Mouse (Mus musculus) embryo, embryonic 11 days (tissue): Measurements from ENCODE around the gene Olfr231.

ENCODE experiments used
- DNase-seq: peaks from one replicate; pipeline ENCODE4 v3.0.0-alpha.2; 2015

The Olfr231 gene

GRCm38 (mm10) chr1:174121062-174121461 is at the start of gene Olfr231:
Gene Olfr231 (minus strand): TSS chr1:174121162.
- no peak for DNase-seq

DNA sequence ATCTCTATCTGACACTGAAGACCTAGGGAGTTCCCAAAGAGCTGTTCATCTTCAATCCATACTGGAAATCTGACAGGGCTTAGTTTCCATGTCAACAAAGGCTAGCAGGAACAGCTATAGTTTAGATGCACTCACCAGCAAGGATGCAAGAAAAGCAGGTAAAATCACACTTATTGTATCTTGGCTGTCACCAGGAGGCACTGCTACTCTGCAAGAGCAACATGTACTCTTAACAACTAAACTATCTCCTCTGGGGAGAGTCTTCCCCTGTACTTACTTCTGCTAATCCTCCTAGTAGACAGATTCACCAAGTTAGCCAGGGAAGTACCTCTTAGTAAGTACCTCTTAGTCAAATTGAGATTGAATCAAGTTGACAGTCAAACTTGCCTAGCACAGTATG is 48.1 kb upstream of the Olfr231 start:
- DNase-seq: no peak

DNA sequence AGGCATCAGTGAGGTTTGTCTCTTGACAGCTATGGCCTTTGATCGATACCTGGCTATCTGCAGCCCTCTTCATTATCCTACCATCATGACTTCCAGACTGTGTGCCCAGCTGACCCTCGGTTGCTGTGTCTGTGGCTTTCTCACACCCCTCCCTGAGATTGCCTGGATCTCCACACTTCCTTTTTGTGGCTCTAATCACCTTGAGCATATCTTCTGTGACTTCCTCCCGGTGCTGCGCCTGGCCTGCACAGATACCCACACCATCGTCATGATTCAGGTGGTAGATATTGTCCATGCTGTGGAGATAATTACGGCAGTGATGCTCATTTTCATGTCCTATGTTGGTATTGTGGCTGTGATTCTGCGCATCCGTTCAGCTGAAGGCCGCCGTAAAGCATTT is 38.1 kb upstream of the Olfr231 start:
- no peak for DNase-seq

GRCm38 (mm10) chr1:174158512-174158911 is 37.5 kb upstream of the Olfr231 start:
- no peak for DNase-seq

- DNase-seq: no peak
Measured at GRCm38 (mm10) chr1:174157622-174158021, 36.7 kb upstream of the Olfr231 start.

DNA sequence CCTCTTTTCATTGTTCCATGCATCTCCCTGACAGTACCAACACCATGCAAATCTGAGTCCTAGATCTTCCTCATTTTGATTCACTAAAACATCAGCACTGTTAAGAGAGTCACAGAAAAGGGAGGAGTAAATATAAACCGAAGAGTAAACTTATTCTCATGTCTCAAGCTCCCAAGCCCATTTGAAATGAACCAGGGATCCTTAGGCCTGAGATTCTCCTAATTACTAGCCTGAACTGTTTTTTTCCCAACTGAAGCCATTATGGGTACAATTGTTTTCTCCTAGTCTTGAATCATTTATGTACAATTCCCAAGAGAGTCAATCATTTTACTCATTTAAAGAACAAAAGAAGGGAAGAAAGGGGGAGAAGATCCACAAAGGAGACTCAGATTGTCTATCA is 34.4 kb upstream of the Olfr231 start, which contains the start of gene Olfr420:
TSS of gene Olfr420 (plus strand) at position 301 of the 400 bp plus-strand sequence.
- no peak for DNase-seq

DNA sequence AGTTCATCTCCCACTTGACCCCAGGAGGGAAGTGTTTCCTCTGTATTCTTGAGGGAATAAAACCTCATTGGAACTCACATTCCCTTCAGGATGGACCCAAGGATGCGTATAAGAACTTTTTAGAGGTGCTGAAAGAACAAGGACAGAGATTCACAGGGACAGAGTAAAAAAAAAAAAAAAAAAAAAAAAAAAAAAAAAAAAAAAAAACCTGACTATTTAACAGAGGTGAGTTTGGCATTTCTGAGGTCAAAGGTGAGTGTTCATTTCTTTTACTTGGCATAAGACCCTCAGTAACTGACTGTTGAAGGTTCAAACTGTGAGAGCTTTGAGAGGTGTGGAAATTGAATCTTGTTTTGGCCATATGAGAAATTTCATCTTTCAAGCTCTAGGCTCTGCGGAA is 28.3 kb upstream of the Olfr231 start:
- no peak for DNase-seq

GRCm38 (mm10) chr1:174146696-174147095 is 25.7 kb upstream of the Olfr231 start:
- DNase-seq: no peak

DNA sequence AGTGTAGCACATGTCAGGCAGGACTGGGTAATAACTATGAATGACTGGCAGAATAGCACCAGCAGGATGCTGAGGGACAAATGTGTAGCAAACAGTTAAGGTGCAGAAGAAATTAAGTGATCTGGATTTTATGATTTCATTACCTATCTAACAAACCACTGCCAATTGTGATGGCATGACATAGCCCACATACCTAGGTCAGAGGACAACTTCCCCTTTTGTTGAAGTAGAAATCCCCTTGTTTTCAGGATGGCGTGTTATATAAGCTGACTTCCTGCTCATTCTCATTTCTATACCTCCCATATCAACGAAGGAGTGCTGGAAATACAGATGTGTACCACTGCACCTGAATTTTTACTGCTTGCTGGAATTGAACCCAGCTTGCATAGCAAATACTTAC is 20.4 kb upstream of the Olfr231 start:
- no peak for DNase-seq

DNA sequence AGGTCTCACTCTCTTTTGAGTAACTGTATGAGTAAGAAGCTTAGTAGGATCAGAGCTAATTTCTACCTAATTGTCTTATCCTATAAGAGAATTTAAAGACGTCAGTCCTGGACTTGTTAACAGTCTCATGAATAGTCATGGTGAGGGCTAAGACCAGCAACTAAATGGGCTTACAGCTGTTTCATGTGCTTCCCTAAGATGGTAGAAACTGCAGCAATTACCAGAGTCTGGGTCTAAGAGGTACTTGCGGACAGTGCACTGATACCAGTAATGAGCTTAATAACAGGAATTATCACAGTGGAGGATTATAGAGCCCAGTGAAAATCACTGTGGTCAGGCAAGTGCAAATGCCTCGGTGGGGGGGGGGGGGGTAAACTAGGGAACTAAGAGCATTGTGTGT is 11.0 kb upstream of the Olfr231 start:
- no peak for DNase-seq

GRCm38 (mm10) chr1:174131217-174131616 is 10.3 kb upstream of the Olfr231 start, which contains the start of gene Olfr424:
Gene Olfr424 (plus strand): TSS chr1:174131517.
- no peak for DNase-seq

DNA sequence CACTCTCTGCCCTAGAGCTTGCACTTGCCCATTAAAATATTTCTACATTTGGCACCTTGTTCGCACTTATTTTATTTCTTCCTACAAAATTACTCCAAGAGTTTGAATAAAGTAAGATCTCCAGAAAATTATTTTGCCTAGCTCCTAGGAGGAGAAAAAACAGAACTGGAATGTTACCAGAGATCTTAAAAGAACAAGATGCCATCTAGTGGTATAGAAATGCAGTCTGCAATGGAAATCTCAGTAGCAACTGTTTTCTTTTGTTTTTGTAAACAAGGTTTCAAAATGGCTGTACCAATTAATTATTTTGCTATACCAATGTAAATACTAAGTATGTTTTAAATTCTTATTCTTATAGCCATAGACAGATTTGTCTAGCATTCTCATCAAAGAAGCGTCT is 17.2 kb downstream of the Olfr231 start:
- DNase-seq: peak; percentile 5

GRCm38 (mm10) chr1:174096591-174096990 is 24.4 kb downstream of the Olfr231 start, which contains the start of gene Olfr427:
Gene Olfr427 (plus strand): TSS chr1:174096891.
- DNase-seq: no peak

DNA sequence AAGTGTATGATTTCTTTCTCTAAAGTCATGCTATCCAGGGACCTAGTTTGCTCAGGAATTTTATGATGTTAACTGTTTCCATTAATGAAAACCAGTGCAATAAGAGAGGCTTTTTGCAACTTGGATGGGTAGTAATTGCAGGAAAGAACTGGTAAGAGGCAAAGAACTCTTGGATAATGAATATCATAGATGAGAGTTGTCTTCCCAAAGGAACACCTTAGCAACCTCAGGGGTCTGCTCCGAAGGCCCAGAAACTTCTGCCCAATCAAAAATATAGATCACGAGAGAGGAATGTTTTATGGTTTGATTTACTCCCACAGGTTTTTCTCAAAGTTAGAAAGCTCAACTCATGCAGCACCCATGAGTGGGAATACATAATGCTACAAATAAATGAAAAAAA is 36.9 kb downstream of the Olfr231 start, which contains the start of gene Olfr429:
TSS of gene Olfr429 (plus strand) at position 301 of the 400 bp plus-strand sequence.
- DNase-seq: no peak

GRCm38 (mm10) chr1:174066305-174066704 is 54.7 kb downstream of the Olfr231 start, which contains the start of gene Olfr430:
Gene Olfr430 (plus strand): TSS chr1:174066605.
- DNase-seq: no peak
